Mouse (Mus musculus): Measurements from ENCODE around the gene Hs3st1. TPM values are rescaled to one million over a fixed set of nuclear protein-coding genes. Genes with fewer than 3 reads are reported as not detected.

Gene Hs3st1
- polyA plus RNA-seq, 1 experiment from 2014 or later = 4.9 TPM

- Histone ChIP-seq H3K36me3 (replicated peaks) (no peaks in the 10 kb centered on the region), H3K9me3 (no peaks in the 10 kb centered on the region), H3K27me3 (replicated peaks; ENCODE audit: low read depth, poor library complexity, severe bottlenecking) (peaks cover 16% of the 10 kb centered on the region), H3K4me3 (no peak overlapping the region), H3K27ac (replicated peaks) (no peak overlapping the region), H3K4me1 (peaks cover 6% of the 10 kb centered on the region)
- no peak for DNase-seq (ENCODE audit: low spot score)
- WGBS = 77% methylated on average over 6 of the region's 6 CpGs
These were observed 117.4 kb downstream of the Hs3st1 start for GRCm38 (mm10) chr5:39637874-39638273.

- Histone ChIP-seq H3K36me3 (replicated peaks) (no peaks in the 10 kb centered on the region), H3K27ac (replicated peaks) (no peak overlapping the region), H3K27me3 (replicated peaks; ENCODE audit: low read depth, poor library complexity, severe bottlenecking) (no peaks in the 10 kb centered on the region), H3K4me3 (no peak overlapping the region), H3K9me3 (no peaks in the 10 kb centered on the region), H3K4me1 (no peaks in the 10 kb centered on the region)
- 86% methylated on average over 3 of the region's 3 CpGs for WGBS
- no peak for DNase-seq (ENCODE audit: low spot score)
These were observed 119.2 kb downstream of the Hs3st1 start for GRCm38 (mm10) chr5:39636090-39636489.

GRCm38 (mm10) chr5:39634300-39635047 is 120.8 kb downstream of the Hs3st1 start:
- no peak for DNase-seq (ENCODE audit: low spot score)
- no peak overlapping the region for H3K4me3 ChIP-seq
- no peaks in the 10 kb centered on the region for H3K9me3 ChIP-seq
- no peak overlapping the region for H3K27ac ChIP-seq (replicated peaks)
- 85% methylated on average over 8 of the region's 8 CpGs for WGBS
- H3K36me3 ChIP-seq (replicated peaks) = no peaks in the 10 kb centered on the region
- no peaks in the 10 kb centered on the region for H3K27me3 ChIP-seq (replicated peaks; ENCODE audit: low read depth, poor library complexity, severe bottlenecking)
- H3K4me1 ChIP-seq = no peaks in the 10 kb centered on the region

- no peaks in the 10 kb centered on the region for H3K36me3 ChIP-seq (replicated peaks)
- no peak for DNase-seq (ENCODE audit: low spot score)
- no peak overlapping the region for H3K4me3 ChIP-seq
- WGBS = 71% methylated on average over 1 of the region's 1 CpGs
- H3K27me3 ChIP-seq (replicated peaks; ENCODE audit: low read depth, poor library complexity, severe bottlenecking) = no peaks in the 10 kb centered on the region
- H3K9me3 ChIP-seq = no peaks in the 10 kb centered on the region
- no peak overlapping the region for H3K27ac ChIP-seq (replicated peaks)
- H3K4me1 ChIP-seq = no peaks in the 10 kb centered on the region
These were observed 122.1 kb downstream of the Hs3st1 start for GRCm38 (mm10) chr5:39633206-39633605.

GRCm38 (mm10) chr5:39630841-39631240 is 124.4 kb downstream of the Hs3st1 start:
- H3K36me3 ChIP-seq (replicated peaks) = no peaks in the 10 kb centered on the region
- H3K4me3 ChIP-seq = no peak overlapping the region
- WGBS = 91% methylated on average over 5 of the region's 5 CpGs
- DNase-seq (ENCODE audit: low spot score) = no peak
- H3K9me3 ChIP-seq = no peaks in the 10 kb centered on the region
- no peak overlapping the region for H3K27ac ChIP-seq (replicated peaks)
- H3K4me1 ChIP-seq = no peaks in the 10 kb centered on the region
- H3K27me3 ChIP-seq (replicated peaks; ENCODE audit: low read depth, poor library complexity, severe bottlenecking) = no peaks in the 10 kb centered on the region

- 74% methylated on average over 8 of the region's 8 CpGs for whole genome bisulfite sequencing
- no peak for DNase-seq (ENCODE audit: low spot score)
- H3K4me3 ChIP-seq = no peak overlapping the region
These were observed 130.2 kb downstream of the Hs3st1 start for GRCm38 (mm10) chr5:39625037-39625473.

GRCm38 (mm10) chr5:39624218-39624590 is 131.1 kb downstream of the Hs3st1 start:
- Histone ChIP-seq H3K4me1 (peaks cover 23% of the 10 kb centered on the region), H3K27ac (replicated peaks) (no peak overlapping the region), H3K27me3 (replicated peaks; ENCODE audit: low read depth, poor library complexity, severe bottlenecking) (no peaks in the 10 kb centered on the region), H3K36me3 (replicated peaks) (no peaks in the 10 kb centered on the region), H3K9me3 (no peaks in the 10 kb centered on the region), H3K4me3 (no peak overlapping the region)
- WGBS = 73% methylated on average over 4 of the region's 4 CpGs
- no peak for DNase-seq (ENCODE audit: low spot score)

More at GRCm38 (mm10) chr5:39625037-39625473, 130.2 kb downstream of the Hs3st1 start:
- Histone ChIP-seq H3K36me3 (replicated peaks) (no peaks in the 10 kb centered on the region), H3K27ac (replicated peaks) (no peak overlapping the region; the same call in 1 of the 2 replicates), H3K9me3 (no peaks in the 10 kb centered on the region), H3K27me3 (replicated peaks; ENCODE audit: low read depth, poor library complexity, severe bottlenecking) (no peaks in the 10 kb centered on the region), H3K4me1 (peaks cover 23% of the 10 kb centered on the region)

- WGBS = 74% methylated on average over 13 of the region's 13 CpGs
- peaks cover 23% of the 10 kb centered on the region for H3K4me1 ChIP-seq
- peak; percentile 38 for DNase-seq (ENCODE audit: low spot score)
- H3K4me3 ChIP-seq = no peak overlapping the region
- no peak overlapping the region for H3K27ac ChIP-seq (replicated peaks)
- no peaks in the 10 kb centered on the region for H3K27me3 ChIP-seq (replicated peaks; ENCODE audit: low read depth, poor library complexity, severe bottlenecking)
- H3K9me3 ChIP-seq = no peaks in the 10 kb centered on the region
- no peaks in the 10 kb centered on the region for H3K36me3 ChIP-seq (replicated peaks)
These were observed 131.7 kb downstream of the Hs3st1 start for GRCm38 (mm10) chr5:39623304-39624217.

GRCm38 (mm10) chr5:39620206-39620866 is 134.9 kb downstream of the Hs3st1 start:
- DNase-seq (ENCODE audit: low spot score) = no peak
- H3K9me3 ChIP-seq = no peaks in the 10 kb centered on the region
- peaks cover 23% of the 10 kb centered on the region for H3K4me1 ChIP-seq
- WGBS = 91% methylated on average over 3 of the region's 3 CpGs
- no peak overlapping the region for H3K4me3 ChIP-seq
- no peaks in the 10 kb centered on the region for H3K27me3 ChIP-seq (replicated peaks; ENCODE audit: low read depth, poor library complexity, severe bottlenecking)
- H3K27ac ChIP-seq (replicated peaks) = no peak overlapping the region
- no peaks in the 10 kb centered on the region for H3K36me3 ChIP-seq (replicated peaks)

GRCm38 (mm10) chr5:39617354-39617977 is 137.8 kb downstream of the Hs3st1 start:
- no peaks in the 10 kb centered on the region for H3K27me3 ChIP-seq (replicated peaks; ENCODE audit: low read depth, poor library complexity, severe bottlenecking)
- H3K9me3 ChIP-seq = no peaks in the 10 kb centered on the region
- no peaks in the 10 kb centered on the region for H3K4me1 ChIP-seq
- no peak overlapping the region for H3K27ac ChIP-seq (replicated peaks)
- 84% methylated on average over 2 of the region's 2 CpGs for WGBS
- 0 out of 2 replicates have a peak, but pooled peaks cover 6% of the 10 kb centered on the region for H3K36me3 ChIP-seq (replicated peaks)
- no peak overlapping the region for H3K4me3 ChIP-seq
- no peak for DNase-seq (ENCODE audit: low spot score)

- no peak overlapping the region for H3K27ac ChIP-seq (replicated peaks)
- no peaks in the 10 kb centered on the region for H3K4me1 ChIP-seq
- 0 out of 2 replicates have a peak, but pooled peaks cover 6% of the 10 kb centered on the region for H3K36me3 ChIP-seq (replicated peaks)
- no peaks in the 10 kb centered on the region for H3K27me3 ChIP-seq (replicated peaks; ENCODE audit: low read depth, poor library complexity, severe bottlenecking)
- no peak overlapping the region for H3K4me3 ChIP-seq
- no peak for DNase-seq (ENCODE audit: low spot score)
- no peaks in the 10 kb centered on the region for H3K9me3 ChIP-seq
- 93% methylated on average over 7 of the region's 7 CpGs for WGBS
These were observed 140.1 kb downstream of the Hs3st1 start for GRCm38 (mm10) chr5:39615202-39615601.

GRCm38 (mm10) chr5:39613534-39613933 is 141.7 kb downstream of the Hs3st1 start:
- Histone ChIP-seq H3K4me3 (no peak overlapping the region), H3K4me1 (no peaks in the 10 kb centered on the region), H3K9me3 (no peaks in the 10 kb centered on the region), H3K27ac (replicated peaks) (no peak overlapping the region), H3K36me3 (replicated peaks) (0 out of 2 replicates have a peak, but pooled peaks cover 6% of the 10 kb centered on the region), H3K27me3 (replicated peaks; ENCODE audit: low read depth, poor library complexity, severe bottlenecking) (no peaks in the 10 kb centered on the region)
- WGBS = 87% methylated on average over 2 of the region's 2 CpGs
- DNase-seq (ENCODE audit: low spot score) = no peak
